Mouse (Mus musculus) myocyte (in vitro differentiated cells): Measurements from ENCODE around the gene Bpifb1.

Experiments used
- CEBPB ChIP-seq: IDR thresholded peaks from 2 replicates; pipeline ENCODE4 v1.6.1; 2011; ENCODE audit warnings: mild to moderate bottlenecking, moderate library complexity; ENCODE audit not compliant: poor library complexity, insufficient read depth, severe bottlenecking
- E2F4 ChIP-seq: IDR thresholded peaks from one replicate; pipeline ENCODE4 v1.6.1; 2011; ENCODE audit warnings: mild to moderate bottlenecking, control low read depth, moderate library complexity; ENCODE audit not compliant: insufficient read depth
- MAX ChIP-seq: IDR thresholded peaks from one replicate; pipeline ENCODE4 v1.6.1; 2011; ENCODE audit warnings: low read depth, mild to moderate bottlenecking, control low read depth
- MYOD1 ChIP-seq, 3 experiments: IDR thresholded peaks; one replicate each; pipeline ENCODE4 v1.6.1; 2011; ENCODE audit warnings: control low read depth in 2 of 3, low read depth in 2 of 3, mild to moderate bottlenecking in 2 of 3, moderate library complexity in 1 of 3; ENCODE audit not compliant: insufficient read length in 2 of 3, control insufficient read depth in 1 of 3
- MYOG ChIP-seq, 3 experiments: IDR thresholded peaks; one replicate each; pipeline ENCODE4 v1.6.1; 2011; ENCODE audit warnings: control low read depth in 2 of 3, low read depth in 2 of 3, mild to moderate bottlenecking in 2 of 3; ENCODE audit not compliant: insufficient read length in 2 of 3, control insufficient read depth in 1 of 3, insufficient read depth in 1 of 3
- POLR2A ChIP-seq: IDR thresholded peaks from one replicate; pipeline ENCODE4 v1.6.1; 2011; ENCODE audit warnings: low read depth, mild to moderate bottlenecking, control low read depth, moderate library complexity; ENCODE audit not compliant: insufficient read length
- POLR2AphosphoS2 ChIP-seq: IDR thresholded peaks from one replicate; pipeline ENCODE4 v1.6.1; 2011; ENCODE audit warnings: low read depth, control low read depth; ENCODE audit not compliant: insufficient read length
- REST ChIP-seq: IDR thresholded peaks from one replicate; pipeline ENCODE4 v1.6.1; 2011; ENCODE audit warnings: mild to moderate bottlenecking, control low read depth, moderate library complexity; ENCODE audit not compliant: insufficient read depth, insufficient read length
- SRF ChIP-seq: IDR thresholded peaks from one replicate; pipeline ENCODE4 v1.6.1; 2011; ENCODE audit warnings: low read depth; ENCODE audit not compliant: control insufficient read depth, insufficient read length
- TCF12 ChIP-seq: IDR thresholded peaks from one replicate; pipeline ENCODE4 v1.6.1; 2011; ENCODE audit warnings: mild to moderate bottlenecking, control low read depth; ENCODE audit not compliant: poor library complexity, insufficient read depth, severe bottlenecking
- USF1 ChIP-seq: IDR thresholded peaks from one replicate; pipeline ENCODE4 v1.6.1; 2011; ENCODE audit warnings: low read depth, mild to moderate bottlenecking, control low read depth, moderate library complexity

GRCm38 (mm10) chr2:154162307-154162706, 28.3 kb upstream of the Bpifb1 start, which contains the start of gene Bpifa5:
- TF ChIP-seq POLR2AphosphoS2 (no peak), POLR2A (no peak), TCF12 (no peak), MYOG (IDR thresholded peaks at IDR 0.05; ENCODE audit: control insufficient read depth in 1 of 3, insufficient read depth in 1 of 3, insufficient read length in 2 of 3, low read depth in 2 of 3) (no peak), USF1 (no peak), CEBPB (no peak), SRF (no peak), MYOD1 (IDR thresholded peaks at IDR 0.05; ENCODE audit: control insufficient read depth in 1 of 3, insufficient read length in 2 of 3, low read depth in 2 of 3) (no peak), MAX (no peak), REST (no peak), E2F4 (no peak)
